Mouse (Mus musculus) left cerebral cortex, postnatal 14 days (tissue): ENCODE data around the gene Meis3. TPM values are rescaled to one million over a fixed set of nuclear protein-coding genes. Genes with fewer than 3 reads are reported as not detected.

Experiments used
- DNase-seq, 2 experiments: peaks; one replicate each; pipeline ENCODE4 v3.0.0; 2021 to 2022; ENCODE audit warnings: low spot score in 2 of 2, mixed read lengths in 1 of 2
- intact Hi-C: fragments of 180-260 bp; cut with DNase I; formaldehyde crosslinking; loops from one replicate; pipeline ENCODE4 v1.15.1; 2025
- total RNA-seq, 2 experiments: library from RNA; stranded (reverse); gene quantifications; 2 replicates each; pipeline ENCODE4 v1.2.3; 2021

The Meis3 gene
- total RNA-seq, 2 experiments from 2014 or later = 37.9 to 40.2 TPM

- no peak for DNase-seq
Observed at GRCm38 (mm10) chr7:16155132-16155872, 19.6 kb upstream of the Meis3 start.

GRCm38 (mm10) chr7:16156105-16156714, 18.7 kb upstream of the Meis3 start:
- intact Hi-C loops = loop anchor here (10.0 kb wide), 1 partner anchor 171 kb away; no protein-coding TSS in a partner anchor
- DNase-seq = peak in 1 of 2 experiments; percentile 74

More at GRCm38 (mm10) chr7:16155132-16155872, 19.6 kb upstream of the Meis3 start:
- intact Hi-C loops = loop anchor here (10.0 kb wide), 1 partner anchor 171 kb away; no protein-coding TSS in a partner anchor

DNA sequence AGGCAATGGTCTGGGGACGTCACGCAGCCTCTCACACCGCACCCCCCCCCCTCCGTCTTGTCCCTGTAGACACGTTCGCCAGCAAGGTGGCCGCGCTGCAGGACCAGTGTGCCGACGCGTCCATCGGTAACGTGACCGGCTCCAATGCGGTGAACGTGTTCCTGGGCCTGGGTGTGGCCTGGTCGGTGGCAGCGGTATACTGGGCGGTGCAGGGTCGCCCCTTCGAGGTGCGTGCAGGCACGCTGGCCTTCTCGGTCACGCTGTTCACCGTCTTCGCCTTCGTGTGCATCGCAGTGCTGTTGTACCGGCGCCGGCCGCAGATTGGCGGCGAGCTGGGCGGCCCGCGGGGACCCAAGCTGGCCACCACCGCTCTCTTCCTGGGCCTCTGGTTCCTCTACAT, 16.2 kb upstream of the Meis3 start:
- DNase-seq = no peak
- intact Hi-C loops = loop anchor here (10.0 kb wide), 1 partner anchor 174 kb away; no protein-coding TSS in a partner anchor

DNA sequence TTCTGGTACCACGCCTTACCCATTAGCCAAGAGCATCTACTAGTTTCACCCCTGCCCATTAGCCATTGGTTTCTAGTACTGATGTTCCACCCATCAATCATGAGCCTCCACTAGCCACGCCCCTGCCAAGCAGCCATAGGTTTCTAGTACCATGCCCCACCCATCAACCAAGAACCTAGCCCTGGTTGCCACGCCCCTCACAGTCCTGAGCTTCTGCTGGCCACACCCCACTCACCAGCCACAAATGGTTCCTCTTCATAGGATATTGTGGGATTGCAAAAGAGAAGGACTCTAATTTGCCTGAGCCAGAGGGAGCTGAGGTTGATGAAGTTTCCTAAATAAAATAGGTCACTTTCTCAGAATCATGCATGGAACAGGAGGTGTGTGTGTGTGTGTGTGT, 14.2 kb upstream of the Meis3 start:
- peak; percentile 59 to 80 for DNase-seq
- intact Hi-C loops = no loop called here

DNA sequence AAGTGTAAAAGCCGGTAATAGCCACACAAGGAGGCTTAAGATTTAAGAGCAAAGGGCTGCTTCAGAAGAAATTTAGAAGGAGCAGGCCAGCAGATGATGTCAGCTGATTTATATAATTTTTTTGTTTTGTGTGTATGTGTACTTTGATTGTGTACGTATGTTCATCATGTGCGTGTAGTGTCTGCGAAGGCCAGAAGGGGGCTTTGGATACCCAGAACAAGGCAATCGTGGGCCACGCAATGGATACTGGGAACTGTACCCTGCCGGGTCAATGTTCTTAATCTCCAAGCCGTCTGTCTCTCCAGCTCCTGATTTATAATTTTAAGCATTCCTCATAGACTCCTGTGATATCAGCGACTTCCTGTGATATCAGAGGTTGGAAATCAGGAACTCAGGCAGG, 13.6 kb upstream of the Meis3 start:
- no peak for DNase-seq
- intact Hi-C loops = no loop called here

- DNase-seq = no peak
- intact Hi-C loops = no loop called here
Observed at GRCm38 (mm10) chr7:16162036-16162435, 12.9 kb upstream of the Meis3 start.

GRCm38 (mm10) chr7:16172141-16172581, 2.7 kb upstream of the Meis3 start:
- intact Hi-C loops = no loop called here
- no peak for DNase-seq

- no peak for DNase-seq
- intact Hi-C loops = no loop called here
Observed at GRCm38 (mm10) chr7:16172586-16173140, 2.2 kb upstream of the Meis3 start.

DNA sequence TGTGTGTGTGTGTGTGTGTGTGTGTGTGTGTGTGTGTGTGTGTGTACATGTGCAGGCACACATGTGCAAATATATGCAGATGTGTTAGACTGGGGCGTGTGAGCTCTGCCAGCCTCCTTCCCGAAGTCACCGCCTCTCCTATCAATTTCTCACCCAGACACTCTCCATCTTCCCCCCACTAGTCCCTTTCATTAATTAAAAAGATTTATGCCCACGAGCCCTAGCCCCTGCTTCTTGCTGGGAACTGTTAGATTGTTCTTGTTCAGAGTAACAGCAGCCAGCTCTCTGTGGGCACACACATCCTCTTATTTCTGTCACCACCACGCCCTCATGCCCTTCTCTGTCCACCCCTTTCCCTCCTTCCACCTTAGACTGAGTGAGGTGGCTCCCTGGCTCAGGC, 1.7 kb upstream of the Meis3 start:
- intact Hi-C loops = no loop called here
- no peak for DNase-seq

DNA sequence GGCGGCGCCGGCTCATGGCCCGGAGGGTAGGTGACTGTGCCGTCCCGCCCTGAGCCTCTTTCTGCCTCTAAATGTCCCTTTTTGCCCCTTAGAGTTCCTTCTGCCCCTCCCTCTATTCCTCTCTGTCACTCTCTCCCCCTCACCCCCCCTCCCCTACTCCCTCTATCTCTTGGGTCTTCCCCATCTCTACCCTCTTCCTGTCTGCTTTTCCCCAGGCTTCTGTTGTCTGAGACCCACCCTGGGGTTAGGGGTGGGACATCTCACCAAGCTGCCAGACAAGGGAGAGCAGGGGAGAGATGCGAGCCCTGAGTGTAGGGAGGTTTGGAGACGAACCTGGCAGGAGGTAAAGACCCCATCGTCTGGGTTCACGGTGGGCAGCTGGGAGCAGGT, 647 bp downstream of the Meis3 start:
- no peak for DNase-seq
- intact Hi-C loops = no loop called here

DNA sequence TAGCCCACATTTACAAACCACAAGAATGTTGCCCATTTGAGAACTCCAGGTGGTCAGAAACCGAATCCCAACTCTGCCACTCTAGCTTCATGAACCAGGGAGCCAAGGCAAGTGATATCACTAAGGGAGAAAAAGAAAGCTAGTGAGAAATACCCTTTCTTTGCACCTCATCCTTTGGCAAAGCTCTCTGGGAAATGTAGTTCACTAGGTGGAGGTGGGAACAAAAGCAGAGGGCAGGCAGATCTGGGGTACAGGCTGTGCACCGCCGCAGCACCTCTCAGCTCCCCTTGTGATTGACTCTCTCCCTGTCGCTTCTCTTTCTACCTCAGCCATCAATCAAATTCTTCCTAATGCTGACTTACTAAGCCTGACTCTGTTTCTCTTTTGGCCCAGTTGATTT, 3.2 kb downstream of the Meis3 start:
- intact Hi-C loops = no loop called here
- DNase-seq = no peak

- intact Hi-C loops = no loop called here
- no peak for DNase-seq
Observed at GRCm38 (mm10) chr7:16183663-16184062, 8.8 kb downstream of the Meis3 start.

- no peak for DNase-seq
- intact Hi-C loops = no loop called here
Observed at GRCm38 (mm10) chr7:16187494-16187893, 12.6 kb downstream of the Meis3 start.

- intact Hi-C loops = loop anchor here (2.0 kb wide), 1 partner anchor 70 kb away; no protein-coding TSS in a partner anchor
- DNase-seq = peak; percentile 80 to 88
Observed at GRCm38 (mm10) chr7:16192315-16192714, 17.4 kb downstream of the Meis3 start.

DNA sequence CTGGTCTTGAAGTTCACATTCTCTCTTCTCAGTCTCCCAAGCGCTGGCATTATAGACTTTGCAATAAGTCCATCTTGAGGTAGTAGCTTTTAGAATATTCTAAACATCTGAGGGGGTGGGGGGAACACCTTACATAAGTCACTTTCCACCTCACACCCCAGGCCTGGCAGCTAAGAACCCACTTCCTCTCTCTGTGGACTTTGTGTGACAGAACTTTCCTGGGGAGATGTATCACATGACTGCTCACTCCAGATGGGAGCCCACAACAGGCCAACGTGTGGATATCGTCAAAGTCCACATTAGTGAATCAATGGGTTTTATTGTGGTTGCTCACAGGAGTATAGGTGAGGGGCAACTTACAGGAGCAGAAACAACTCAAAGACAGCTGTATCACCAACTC, 18.8 kb downstream of the Meis3 start:
- no peak for DNase-seq
- intact Hi-C loops = loop anchor here (2.0 kb wide), 1 partner anchor 69 kb away; no protein-coding TSS in a partner anchor

DNA sequence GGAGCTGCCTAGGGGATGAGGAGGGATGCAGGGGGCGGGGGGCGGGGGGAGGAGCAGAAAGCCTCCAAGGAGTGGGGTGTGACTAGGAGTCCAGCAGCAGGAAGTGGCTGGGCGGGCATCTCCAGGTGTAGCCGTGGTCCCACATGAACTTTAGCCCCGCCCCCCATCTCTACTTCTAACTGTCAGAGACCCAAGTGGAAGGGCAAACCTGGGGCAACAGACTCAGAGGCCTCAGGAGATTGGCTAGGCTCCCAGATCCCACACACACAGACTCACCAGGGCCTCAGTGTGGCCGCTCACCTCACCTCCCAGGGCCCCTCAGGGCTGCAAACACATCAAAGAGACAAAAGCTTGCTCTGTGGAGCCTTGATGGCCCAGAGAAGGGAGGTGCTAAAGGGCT, 21.7 kb downstream of the Meis3 start:
- DNase-seq = no peak
- intact Hi-C loops = no loop called here

GRCm38 (mm10) chr7:16197166-16197565, 22.3 kb downstream of the Meis3 start:
- intact Hi-C loops = no loop called here
- DNase-seq = no peak

- intact Hi-C loops = no loop called here
- DNase-seq = no peak
Observed at GRCm38 (mm10) chr7:16198540-16198939, 23.6 kb downstream of the Meis3 start.

GRCm38 (mm10) chr7:16201136-16201535, 26.2 kb downstream of the Meis3 start:
- no peak for DNase-seq
- intact Hi-C loops = loop anchor here (10.0 kb wide), 1 partner anchor 174 kb away; no protein-coding TSS in a partner anchor

DNA sequence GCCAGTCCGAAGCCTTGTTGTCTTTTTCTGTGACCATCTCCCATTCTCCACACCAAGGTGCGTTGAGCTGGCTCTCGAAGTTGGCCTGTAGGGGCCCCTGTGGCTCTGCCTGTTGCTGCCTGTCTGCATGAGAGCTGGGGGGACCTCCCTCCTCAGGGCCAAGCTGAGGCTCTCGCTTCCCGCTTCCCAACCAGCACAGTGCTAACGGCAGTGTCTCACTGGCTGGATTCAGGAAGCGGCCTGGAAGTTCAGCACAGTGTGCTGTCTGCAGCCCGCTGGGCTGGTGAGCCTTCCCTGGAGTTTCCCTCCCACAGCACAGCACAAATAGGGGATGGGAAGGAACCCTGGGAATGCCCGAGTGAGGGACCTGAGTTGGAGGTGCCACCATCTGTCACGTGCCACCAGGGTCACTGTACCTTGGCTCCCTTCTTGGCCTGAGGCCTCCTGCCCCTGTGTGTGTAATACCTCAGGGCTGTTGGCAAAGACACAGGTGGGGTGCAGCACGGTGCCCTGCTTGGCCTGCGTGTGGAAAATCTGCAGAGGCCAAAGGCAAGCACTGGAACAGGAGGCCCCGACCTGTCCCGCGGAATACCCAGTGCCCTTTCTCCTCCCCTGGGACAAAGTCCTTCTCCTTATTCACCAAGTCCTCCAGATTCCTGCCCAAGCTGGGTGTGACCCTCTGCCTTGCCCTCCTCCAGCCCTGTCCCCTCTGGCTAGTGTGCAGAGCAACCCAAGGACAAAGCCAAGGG, 28.0 kb downstream of the Meis3 start:
- intact Hi-C loops = loop anchor here (10.0 kb wide), 1 partner anchor 172 kb away; no protein-coding TSS in a partner anchor
- DNase-seq = no peak
